Mouse (Mus musculus) activated CD4-positive, CD25-positive, alpha-beta regulatory T cell, adult 9 weeks (primary cell): ENCODE results near the gene Zfp526. TPM values are rescaled to one million over a fixed set of nuclear protein-coding genes. Genes with fewer than 3 reads are reported as not detected.

Experiments
- polyA plus RNA-seq: library from polyadenylated mRNA; unstranded; fragments of 100-300 nt; shearing (Covaris generic); gene quantifications from one replicate; pipeline ENCODE4 v1.2.1, GENCODE M21; 2017

Gene Zfp526
- polyA plus RNA-seq: 4.6 TPM

GRCm38 (mm10) chr7:25221102-25221883, at the start of gene Zfp526:
Zfp526 (plus strand) TSS chr7:25221425.

GRCm38 (mm10) chr7:25179606-25180161, 41.5 kb upstream of the Zfp526 start, which contains the start of gene Pou2f2:
Pou2f2 (minus strand) TSS chr7:25179726.

GRCm38 (mm10) chr7:25220457-25221101, 646 bp upstream of the Zfp526 start, which contains the start of gene Dedd2:
Dedd2 (minus strand) TSS chr7:25220615.

GRCm38 (mm10) chr7:25237249-25238014, 16.2 kb downstream of the Zfp526 start, which contains the start of gene Gsk3a:
Gsk3a (minus strand) TSS chr7:25237851.

GRCm38 (mm10) chr7:25250141-25250972, 29.1 kb downstream of the Zfp526 start, which contains the start of gene Erf:
Erf (minus strand) TSS chr7:25250761.

GRCm38 (mm10) chr7:25267301-25267750, 46.1 kb downstream of the Zfp526 start, which contains the start of gene Cic:
Cic (plus strand) TSS chr7:25267704.

Other genes with a start within 250 kb of the Zfp526 start
- gene Rabac1, start 248.7 kb upstream of the Zfp526 start, polyA plus RNA-seq: 619 TPM
- 7.6 TPM for gene Atp1a3, start 215.5 kb upstream of the Zfp526 start, polyA plus RNA-seq
- 5.2 TPM for gene Grik5, start 149.1 kb upstream of the Zfp526 start, polyA plus RNA-seq
- gene Zfp574, start 148.9 kb upstream of the Zfp526 start, polyA plus RNA-seq: 34.8 TPM
- 138 TPM for gene Pou2f2, start 41.7 kb upstream of the Zfp526 start, polyA plus RNA-seq
- 50.7 TPM for gene Dedd2, start 810 bp upstream of the Zfp526 start, polyA plus RNA-seq
- gene Gsk3a, start 16.4 kb downstream of the Zfp526 start, polyA plus RNA-seq: 7.1 TPM
- gene Erf, start 29.3 kb downstream of the Zfp526 start, polyA plus RNA-seq: 1.1 TPM
- gene Cic, start 46.3 kb downstream of the Zfp526 start, polyA plus RNA-seq: 32.7 TPM
- gene Pafah1b3, start 76.6 kb downstream of the Zfp526 start, polyA plus RNA-seq: 43.9 TPM
- gene Prr19, start 80.0 kb downstream of the Zfp526 start, polyA plus RNA-seq: not detected
- not detected for gene Tmem145, start 84.7 kb downstream of the Zfp526 start, polyA plus RNA-seq
- gene Megf8, start 95.7 kb downstream of the Zfp526 start, polyA plus RNA-seq: 0.24 TPM
- not detected for gene Cnfn, start 148.3 kb downstream of the Zfp526 start, polyA plus RNA-seq
- gene Lipe, start 177.3 kb downstream of the Zfp526 start, polyA plus RNA-seq: 18.2 TPM
- not detected for gene Cxcl17, start 191.5 kb downstream of the Zfp526 start, polyA plus RNA-seq